Mouse (Mus musculus) heart, embryonic 14.5 days (tissue): Measurements from ENCODE around the gene Actl11. TPM values are rescaled to one million over a fixed set of nuclear protein-coding genes. Genes with fewer than 3 reads are reported as not detected.

Experiments
- ATAC-seq: fragments of 200-750 bp; cut with Nextera tagmentation; 2 replicates; pipeline ENCODE4 v1.8.0; 2017; ENCODE audit warnings: low read depth, moderate TSS enrichment; ENCODE audit not compliant: insufficient number of reproducible peaks, insufficient read depth, low FRiP score
- H3K27ac ChIP-seq, 2 experiments: fragments of 200-500 bp in 1 of 2; fragments of 300-500 bp in 1 of 2; sonication (generic) in 1 of 2; replicated peaks in 1 of 2; 2 replicates each; pipeline ENCODE4 v1.5.1; 2012 to 2014; ENCODE audit warnings: low read depth in 2 of 2, low read length in 2 of 2, control low read depth in 1 of 2, mild to moderate bottlenecking in 1 of 2, mixed read lengths in 1 of 2; ENCODE audit not compliant: control insufficient read depth in 1 of 2, insufficient read depth in 1 of 2
- H3K27me3 ChIP-seq: fragments of 300-500 bp; sonication (generic); 2 replicates; pipeline ENCODE4 v1.6.1; 2014; ENCODE audit warnings: mild to moderate bottlenecking, low read length, control low read depth; ENCODE audit not compliant: control insufficient read depth, insufficient read depth
- H3K36me3 ChIP-seq: fragments of 300-500 bp; sonication (generic); 2 replicates; pipeline ENCODE4 v1.6.1; 2014; ENCODE audit warnings: mild to moderate bottlenecking, control low read depth, low read length, mixed read lengths; ENCODE audit not compliant: control insufficient read depth, insufficient read depth
- H3K4me1 ChIP-seq, 2 experiments: fragments of 200-500 bp in 1 of 2; fragments of 300-500 bp in 1 of 2; sonication (generic) in 1 of 2; 2 replicates each; pipeline ENCODE4 v1.6.1; 2012 to 2014; ENCODE audit warnings: low read length in 2 of 2, control low read depth in 1 of 2, mixed read lengths in 1 of 2; ENCODE audit not compliant: control insufficient read depth in 2 of 2, insufficient read depth in 2 of 2
- H3K4me2 ChIP-seq: fragments of 300-500 bp; sonication (generic); 2 replicates; pipeline ENCODE4 v1.6.1; 2014; ENCODE audit warnings: mild to moderate bottlenecking, low read length
- H3K4me3 ChIP-seq, 2 experiments: fragments of 200-500 bp in 1 of 2; fragments of 300-500 bp in 1 of 2; sonication (generic) in 1 of 2; 2 replicates each; pipeline ENCODE4 v1.5.1; 2012 to 2014; ENCODE audit warnings: low read length in 2 of 2, mild to moderate bottlenecking in 2 of 2, control low read depth in 1 of 2, low read depth in 1 of 2, moderate library complexity in 1 of 2; ENCODE audit not compliant: control insufficient read depth in 1 of 2, insufficient read depth in 1 of 2
- H3K9ac ChIP-seq: fragments of 300-500 bp; sonication (generic); 2 replicates; pipeline ENCODE4 v1.6.1; 2014; ENCODE audit warnings: mild to moderate bottlenecking, low read length
- H3K9me3 ChIP-seq: fragments of 300-500 bp; sonication (generic); 2 replicates; pipeline ENCODE4 v1.6.1; 2016; ENCODE audit warnings: low read length, control low read depth; ENCODE audit not compliant: control insufficient read depth
- WGBS: fragments of 180-500 bp; shearing (Covaris S2); extraction: QIAGEN DNeasy Blood & Tissue Kit; methylation state at CpG from one replicate; pipeline ENCODE4 v1.1.7; 2014; 5-methylcytosine and 5-hydroxymethylcytosine counted together
- polyA plus RNA-seq: library from polyadenylated mRNA; unstranded; fragments of >200 nt; fragmentation: Nextera tagmentation; extraction: Ambion mirVana; gene quantifications from 2 replicates; pipeline ENCODE4 v1.2.1, GENCODE M21; 2014

Gene Actl11
- not detected in 2 replicates for polyA plus RNA-seq

GRCm38 (mm10) chr9:107928169-107928568 is at the start of gene Actl11:
TSS of gene Actl11 (plus strand) at chr9:107928469.
- H3K9ac ChIP-seq: no peak within 1 kb of the TSS
- H3K27ac ChIP-seq: no peak within 1 kb of the TSS
- H3K4me3 ChIP-seq: no peak within 1 kb of the TSS
- peaks cover 25 to 46% of the 10 kb centered on the region in 2 experiments for H3K4me1 ChIP-seq
- H3K27me3 ChIP-seq: no peaks in the 10 kb centered on the region
- no peaks in the 10 kb centered on the region for H3K9me3 ChIP-seq
- WGBS: 73% methylated on average over 3 of the region's 3 CpGs
- H3K36me3 ChIP-seq: no peaks in the 10 kb centered on the region
- H3K4me2 ChIP-seq: peak within 1 kb of the TSS; percentile 29; the same call in 1 of the 2 replicates
- no peak for ATAC-seq

GRCm38 (mm10) chr9:107880411-107880810 is 47.9 kb upstream of the Actl11 start:
- Histone ChIP-seq H3K4me1 (no peaks in the 10 kb centered on the region), H3K27me3 (no peaks in the 10 kb centered on the region), H3K9ac (no peak overlapping the region), H3K36me3 (no peaks in the 10 kb centered on the region), H3K27ac (no peak overlapping the region), H3K4me2 (no peak overlapping the region), H3K9me3 (no peaks in the 10 kb centered on the region), H3K4me3 (no peak overlapping the region)
- ATAC-seq: no peak
- WGBS: 63% methylated on average over 4 of the region's 4 CpGs

- ATAC-seq: peak; percentile 93
- Histone ChIP-seq H3K36me3 (no peaks in the 10 kb centered on the region), H3K9me3 (no peaks in the 10 kb centered on the region), H3K4me3 (peak within 1 kb of the TSS; percentile 78 to 81), H3K4me2 (peak within 1 kb of the TSS; percentile 85), H3K9ac (peak within 1 kb of the TSS; percentile 83), H3K27me3 (no peaks in the 10 kb centered on the region), H3K4me1 (peaks cover 6 to 10% of the 10 kb centered on the region in 2 experiments; a peak in 2 of 4 replicates), H3K27ac (peak within 1 kb of the TSS; percentile 45 to 67)
- under 1% methylated on average over 28 of the region's 28 CpGs for WGBS
Measured at GRCm38 (mm10) chr9:107887804-107888266, 40.4 kb upstream of the Actl11 start, which contains the start of gene Mon1a. TSS of gene Mon1a (plus strand) at chr9:107888151.

GRCm38 (mm10) chr9:107888267-107888850 is 39.9 kb upstream of the Actl11 start:
- H3K9ac ChIP-seq: peak overlapping the region; percentile 83
- peaks cover 6 to 10% of the 10 kb centered on the region in 2 experiments; a peak in 2 of 4 replicates for H3K4me1 ChIP-seq
- no peaks in the 10 kb centered on the region for H3K9me3 ChIP-seq
- WGBS: 0% methylated on average over 18 of the region's 18 CpGs
- ATAC-seq: peak; percentile 49; the same call in 1 of the 2 replicates
- H3K4me2 ChIP-seq: peak overlapping the region; percentile 85
- peak overlapping the region; percentile 78 to 81 for H3K4me3 ChIP-seq
- H3K36me3 ChIP-seq: no peaks in the 10 kb centered on the region
- H3K27me3 ChIP-seq: no peaks in the 10 kb centered on the region
- peak overlapping the region; percentile 45 to 67 for H3K27ac ChIP-seq

- Histone ChIP-seq H3K9me3 (no peaks in the 10 kb centered on the region), H3K27ac (no peak overlapping the region), H3K4me1 (peaks cover 6 to 10% of the 10 kb centered on the region in 2 experiments; a peak in 2 of 4 replicates), H3K4me3 (no peak overlapping the region), H3K4me2 (no peak overlapping the region), H3K27me3 (no peaks in the 10 kb centered on the region), H3K9ac (no peak overlapping the region), H3K36me3 (no peaks in the 10 kb centered on the region)
- 80% methylated on average over 6 of the region's 6 CpGs for WGBS
- ATAC-seq: no peak
Measured at GRCm38 (mm10) chr9:107890260-107890659, 38.0 kb upstream of the Actl11 start.

GRCm38 (mm10) chr9:107891023-107891422 is 37.2 kb upstream of the Actl11 start:
- Histone ChIP-seq H3K36me3 (no peaks in the 10 kb centered on the region), H3K27ac (no peak overlapping the region), H3K4me3 (no peak overlapping the region), H3K27me3 (no peaks in the 10 kb centered on the region), H3K4me1 (peaks cover 6 to 10% of the 10 kb centered on the region in 2 experiments; a peak in 2 of 4 replicates), H3K4me2 (no peak overlapping the region), H3K9me3 (no peaks in the 10 kb centered on the region), H3K9ac (no peak overlapping the region)
- ATAC-seq: no peak
- 100% methylated on average over 1 of the region's 1 CpGs for WGBS

- Histone ChIP-seq H3K9ac (no peak overlapping the region), H3K9me3 (no peaks in the 10 kb centered on the region), H3K27me3 (peaks cover 9% of the 10 kb centered on the region), H3K4me1 (peaks cover 0 to 4% of the 10 kb centered on the region in 2 experiments; a peak in 1 of 4 replicates), H3K36me3 (peaks cover 23% of the 10 kb centered on the region), H3K27ac (no peak overlapping the region), H3K4me2 (no peak overlapping the region), H3K4me3 (no peak overlapping the region)
- WGBS: 78% methylated on average over 10 of the region's 10 CpGs
- ATAC-seq: no peak
Measured at GRCm38 (mm10) chr9:107898563-107898962, 29.7 kb upstream of the Actl11 start.
